Mouse (Mus musculus) liver, embryonic 14.5 days (tissue): ENCODE measurements around the gene Gm10477.

Experiments
- CTCF ChIP-seq: IDR thresholded peaks from 2 replicates; pipeline ENCODE4 v1.5.1; 2016; ENCODE audit warnings: antibody characterized with exemption, low read depth, control low read depth
- EP300 ChIP-seq: IDR thresholded peaks from 2 replicates; pipeline ENCODE4 v1.6.1; 2016; ENCODE audit warnings: antibody characterized with exemption, low read depth

- TF ChIP-seq CTCF (peak; percentile 77), EP300 (no peak)
These were observed 34.8 kb upstream of the Gm10477 start for GRCm38 (mm10) chrX:56489758-56490157.
